Mouse (Mus musculus) CH12.LX (cell line): ENCODE data around the gene Impdh1. TPM values are rescaled to one million over a fixed set of nuclear protein-coding genes. Genes with fewer than 3 reads are reported as not detected.

Experiments
- DNase-seq: peaks from one replicate; pipeline ENCODE4 v3.0.0-alpha.2; 2013; ENCODE audit errors: extremely low read depth
- H3K27ac ChIP-seq: 2 replicates; pipeline ENCODE4 v1.5.1; 2012; ENCODE audit warnings: low read depth, mild to moderate bottlenecking, control low read depth, moderate library complexity; ENCODE audit not compliant: insufficient read depth
- H3K27me3 ChIP-seq: replicated peaks from 2 replicates; pipeline ENCODE3; 2012; ENCODE audit warnings: inconsistent platforms
- H3K36me3 ChIP-seq, 2 experiments: replicated peaks in 1 of 2; 2 replicates each; pipeline versions ENCODE3 to v1.6.1; 2012; ENCODE audit warnings: inconsistent platforms in 1 of 2, low read length in 1 of 2, mild to moderate bottlenecking in 1 of 2, mixed read lengths in 1 of 2, moderate library complexity in 1 of 2; ENCODE audit not compliant: control insufficient read depth in 1 of 2, insufficient read depth in 1 of 2
- H3K4me1 ChIP-seq, 2 experiments: 2 replicates each; pipeline ENCODE4 v1.6.1; 2012; ENCODE audit warnings: inconsistent platforms in 1 of 2, moderate library complexity in 1 of 2; ENCODE audit not compliant: insufficient read depth in 2 of 2, control insufficient read depth in 1 of 2
- H3K4me2 ChIP-seq: 2 replicates; pipeline ENCODE4 v1.6.1; 2012; ENCODE audit warnings: low read depth, mild to moderate bottlenecking, control low read depth; ENCODE audit not compliant: poor library complexity, insufficient read depth, severe bottlenecking
- H3K4me3 ChIP-seq, 3 experiments: fragments of 150-350 bp in 1 of 3; sonication (generic) in 1 of 3; replicated peaks in 1 of 3; 2 replicates each; pipeline versions ENCODE3 to v1.5.1; 2011 to 2012; ENCODE audit warnings: low read depth in 2 of 3, low read length in 2 of 3, mild to moderate bottlenecking in 2 of 3, moderate library complexity in 2 of 3, control low read depth in 1 of 3, improper control_type of control experiment in 1 of 3, inconsistent platforms in 1 of 3, mixed read lengths in 1 of 3; ENCODE audit not compliant: poor library complexity in 1 of 3
- H3K79me2 ChIP-seq: replicated peaks from 2 replicates; pipeline ENCODE4 v1.6.1; 2012; ENCODE audit warnings: mild to moderate bottlenecking, moderate library complexity; ENCODE audit not compliant: control insufficient read depth, poor library complexity, insufficient read depth, severe bottlenecking; ENCODE audit errors: extremely low read depth
- H3K9ac ChIP-seq: 2 replicates; pipeline ENCODE4 v1.6.1; 2012; ENCODE audit warnings: low read depth, mild to moderate bottlenecking, control low read depth, moderate library complexity; ENCODE audit not compliant: insufficient read depth
- H3K9me3 ChIP-seq: replicated peaks from 2 replicates; pipeline ENCODE3; 2012; ENCODE audit warnings: low read length, inconsistent platforms, mixed read lengths
- ETS1 ChIP-seq: conservative IDR thresholded peaks from 2 replicates; pipeline ENCODE4 v1.6.1; 2012; ENCODE audit warnings: low read depth, mild to moderate bottlenecking, inconsistent platforms, low read length, improper control_type of control experiment, moderate library complexity
- MAZ ChIP-seq: IDR thresholded peaks from 2 replicates; pipeline ENCODE4 v1.6.1; 2012; ENCODE audit warnings: low read depth, mild to moderate bottlenecking, inconsistent platforms, low read length, improper control_type of control experiment, moderate library complexity
- dilution Hi-C: fragments of 300-500 bp; cut with MboI; formaldehyde crosslinking; loops from 2 replicates; pipeline ENCODE4 v1.14.3; 2020; ENCODE audit warnings: low sequenced_read_pairs; ENCODE audit not compliant: extremely low pct_unique_long_range_greater_than_20kb, extremely low pct_ligation_motif_present
- in situ Hi-C: fragments of 300-500 bp; cut with MboI; formaldehyde crosslinking; loops from 3 replicates; pipeline ENCODE4 v1.14.3; 2019; ENCODE audit warnings: low sequenced_read_pairs, low pct_ligation_motif_present, low pct_unique_long_range_greater_than_20kb, mixed read lengths
- polyA plus RNA-seq: library from polyadenylated mRNA; unstranded; fragments of >175 nt; gene quantifications from 2 replicates; pipeline ENCODE4 v1.2.1, GENCODE M21; 2012; ENCODE audit warnings: low read depth; ENCODE audit not compliant: insufficient read length
- total RNA-seq, 2 experiments: library from RNA; depleted of rRNA; stranded (reverse); fragments of 300-350 nt in 1 of 2; fragments of >200 nt in 1 of 2; gene quantifications; 2 replicates each; pipeline ENCODE4 v1.2.3; 2012 to 2014

Impdh1 gene
- total and polyA plus RNA-seq, 3 experiments = 3.1 to 19.6 (median 14.9) TPM

GRCm38 (mm10) chr6:29156326-29156725 is 59.8 kb downstream of the Impdh1 start:
- Histone ChIP-seq H3K27ac (no peak overlapping the region), H3K9me3 (no peaks in the 10 kb centered on the region), H3K27me3 (no peaks in the 10 kb centered on the region), H3K4me3 (no peak overlapping the region), H3K4me2 (no peak overlapping the region), H3K9ac (no peak overlapping the region), H3K36me3 (peaks cover 56 to 90% of the 10 kb centered on the region in 2 experiments), H3K79me2 (peaks cover 10% of the 10 kb centered on the region), H3K4me1 (no peaks in the 10 kb centered on the region)
- dilution Hi-C loops = no loop called here
- DNase-seq = no peak
- in situ Hi-C loops = no loop called here
- TF ChIP-seq ETS1 (no peak), MAZ (no peak)

Other genes starting within 250 kb of the Impdh1 start
- gene Lep, start 156.1 kb downstream of the Impdh1 start, total RNA-seq (2012; rRNA removed) = not detected in 2 replicates
- gene Lep, start 156.1 kb downstream of the Impdh1 start, total RNA-seq (2014; rRNA removed) = not detected in 2 replicates
- not detected in 2 replicates for gene Lep, start 156.1 kb downstream of the Impdh1 start, polyA plus RNA-seq
- gene Rbm28, start 51.4 kb downstream of the Impdh1 start, total RNA-seq (2012; rRNA removed) = 37.6 and 46.7 TPM in 2 replicates
- 56.2 and 63.9 TPM in 2 replicates for gene Rbm28, start 51.4 kb downstream of the Impdh1 start, total RNA-seq (2014; rRNA removed)
- 103 and 109 TPM in 2 replicates for gene Rbm28, start 51.4 kb downstream of the Impdh1 start, polyA plus RNA-seq
- not detected in 2 replicates for gene Prrt4, start 36.8 kb downstream of the Impdh1 start, total RNA-seq (2012; rRNA removed)
- gene Prrt4, start 36.8 kb downstream of the Impdh1 start, total RNA-seq (2014; rRNA removed) = not detected in 2 replicates
- gene Prrt4, start 36.8 kb downstream of the Impdh1 start, polyA plus RNA-seq = not detected in 2 replicates
- 14.6 and 23.7 TPM in 2 replicates for gene Hilpda, start 56.1 kb upstream of the Impdh1 start, total RNA-seq (2012; rRNA removed)
- gene Hilpda, start 56.1 kb upstream of the Impdh1 start, total RNA-seq (2014; rRNA removed) = 40.0 and 52.3 TPM in 2 replicates
- gene Hilpda, start 56.1 kb upstream of the Impdh1 start, polyA plus RNA-seq = 10.5 and 11.1 TPM in 2 replicates
- gene Fam71f2, start 63.2 kb upstream of the Impdh1 start, total RNA-seq (2012; rRNA removed) = 0.29 and 0.30 TPM in 2 replicates
- gene Fam71f2, start 63.2 kb upstream of the Impdh1 start, total RNA-seq (2014; rRNA removed) = 0.34 TPM in 1 of 2 replicates, not detected in the other
- gene Fam71f2, start 63.2 kb upstream of the Impdh1 start, polyA plus RNA-seq = 0.23 TPM in 1 of 2 replicates, not detected in the other
- not detected in 2 replicates for gene Fam71f1, start 102.8 kb upstream of the Impdh1 start, total RNA-seq (2012; rRNA removed)
- gene Fam71f1, start 102.8 kb upstream of the Impdh1 start, total RNA-seq (2014; rRNA removed) = not detected in 2 replicates
- not detected in 2 replicates for gene Fam71f1, start 102.8 kb upstream of the Impdh1 start, polyA plus RNA-seq
- gene Calu, start 131.7 kb upstream of the Impdh1 start, total RNA-seq (2012; rRNA removed) = 107 and 125 TPM in 2 replicates
- 161 and 166 TPM in 2 replicates for gene Calu, start 131.7 kb upstream of the Impdh1 start, total RNA-seq (2014; rRNA removed)
- gene Calu, start 131.7 kb upstream of the Impdh1 start, polyA plus RNA-seq = 112 and 128 TPM in 2 replicates
- gene Opn1sw, start 172.1 kb upstream of the Impdh1 start, total RNA-seq (2012; rRNA removed) = 0.13 TPM in 1 of 2 replicates, not detected in the other
- not detected in 2 replicates for gene Opn1sw, start 172.1 kb upstream of the Impdh1 start, total RNA-seq (2014; rRNA removed)
- not detected in 2 replicates for gene Opn1sw, start 172.1 kb upstream of the Impdh1 start, polyA plus RNA-seq
- gene Ccdc136, start 179.9 kb upstream of the Impdh1 start, total RNA-seq (2012; rRNA removed) = 1.2 and 4.3 TPM in 2 replicates
- gene Ccdc136, start 179.9 kb upstream of the Impdh1 start, total RNA-seq (2014; rRNA removed) = 0.28 and 0.64 TPM in 2 replicates
- 2.4 and 2.9 TPM in 2 replicates for gene Ccdc136, start 179.9 kb upstream of the Impdh1 start, polyA plus RNA-seq
- 0.71 and 0.76 TPM in 2 replicates for gene Flnc, start 216.9 kb upstream of the Impdh1 start, total RNA-seq (2012; rRNA removed)
- gene Flnc, start 216.9 kb upstream of the Impdh1 start, total RNA-seq (2014; rRNA removed) = 0.22 and 0.24 TPM in 2 replicates
- 0.56 and 0.60 TPM in 2 replicates for gene Flnc, start 216.9 kb upstream of the Impdh1 start, polyA plus RNA-seq